8 mouse cellular contexts compared by ENCODE assay signal in genomic region chr2:38822995-38823394, GRCm38 (mm10).
DNase-seq lines count a peak whose midpoint lies in the region; ATAC-seq lines count a peak whose summit lies in the region.

No protein-coding gene starts in this region.

- no peaks in the 10 kb centered on the region for H3K9me3 ChIP-seq in hindbrain, embryonic 13.5 days

- ATAC-seq in cerebellum, adult (ENCODE audit: insufficient number of reproducible peaks, low FRiP score, low TSS enrichment) = peak; percentile 45
- ATAC-seq in hindbrain, embryonic 13.5 days (ENCODE audit: low FRiP score) = peak; percentile 88
- peak; percentile 73 for ATAC-seq in megakaryocyte progenitor cell, adult 5-6 weeks (replicated peaks; ENCODE audit: poor library complexity)

- H3K4me3 ChIP-seq in hindbrain, embryonic 13.5 days = peak overlapping the region; percentile 59

- intact Hi-C loops in left cerebral cortex, postnatal 14 days (cut with DNase I) = no loop called here

- H3K4me2 ChIP-seq in hindbrain, embryonic 13.5 days = peak overlapping the region; percentile 62

- WGBS in hindbrain, embryonic 13.5 days = 9% methylated on average over 6 of the region's 6 CpGs

- peak overlapping the region; percentile 96 for H3K27ac ChIP-seq in hindbrain, embryonic 13.5 days

- peaks cover 13% of the 10 kb centered on the region for H3K4me1 ChIP-seq in hindbrain, embryonic 13.5 days (replicated peaks)

- H3K27me3 ChIP-seq in hindbrain, embryonic 13.5 days = no peaks in the 10 kb centered on the region

- H3K9ac ChIP-seq in hindbrain, embryonic 13.5 days = peak overlapping the region; percentile 83

- no peak for DNase-seq in cerebellum, adult 8-10 months
- DNase-seq in cerebellum, adult 9-11 months = peak; percentile 20
- DNase-seq in frontal cortex, postnatal 36 days (ENCODE audit: low spot score in 2 of 2) = peak; percentile 6 to 13
- peak; percentile 8 to 30 for DNase-seq in left cerebral cortex, postnatal 14 days (ENCODE audit: low spot score in 2 of 2)
- peak; percentile 59 to 69 for DNase-seq in right cerebral cortex, postnatal 10 days (ENCODE audit: low spot score in 2 of 2)

- no peaks in the 10 kb centered on the region for H3K36me3 ChIP-seq in hindbrain, embryonic 13.5 days
